Mouse (Mus musculus): ENCODE measurements around the gene Frg2f1.

Frg2f1 gene

GRCm38 (mm10) chr4:119492291-119492932 is 46.9 kb downstream of the Frg2f1 start, which contains the start of gene Rimkla:
Gene Rimkla, minus strand, starts transcription at chr4:119492628.
- DNase-seq: peak; percentile 84

- DNase-seq: peak; percentile 25
These were observed 48.5 kb downstream of the Frg2f1 start for GRCm38 (mm10) chr4:119490806-119491205.

- DNase-seq: no peak
These were observed 49.7 kb downstream of the Frg2f1 start for GRCm38 (mm10) chr4:119489666-119490065.

DNA sequence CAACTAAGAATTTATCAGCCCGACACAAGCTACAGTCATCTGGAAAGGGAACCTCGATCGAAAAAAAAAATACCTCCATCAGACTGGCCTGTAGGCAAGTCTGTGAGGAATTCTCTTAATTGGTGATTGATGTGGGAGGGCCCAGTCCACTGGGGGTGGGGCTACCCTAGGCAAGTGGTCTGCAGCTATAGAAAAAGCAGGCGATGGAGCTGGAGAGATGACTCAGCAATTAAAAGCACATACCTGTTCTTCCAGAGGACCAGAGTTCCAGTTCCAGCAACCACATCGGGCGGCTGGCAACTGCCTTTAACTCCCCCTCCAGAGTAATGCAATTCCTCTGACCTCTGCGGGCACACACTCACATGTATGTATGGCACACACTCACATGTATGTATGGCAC is 54.4 kb downstream of the Frg2f1 start:
- DNase-seq: no peak

- DNase-seq: no peak
These were observed 56.3 kb downstream of the Frg2f1 start for GRCm38 (mm10) chr4:119483051-119483450.
